Mouse (Mus musculus) testis, adult 2 months (tissue): ENCODE measurements around the gene Tap2. TPM values are rescaled to one million over a fixed set of nuclear protein-coding genes. Genes with fewer than 3 reads are reported as not detected.
"Not testable (repeated sequence)": the region's sequence is repeated elsewhere in the genome, so short reads cannot be mapped to it uniquely, and the experiment has no call there.

Experiments
- H3K27ac ChIP-seq: fragments of 200-500 bp; 2 replicates; pipeline ENCODE4 v1.5.1; 2012; ENCODE audit warnings: low read depth, low read length; ENCODE audit not compliant: control insufficient read depth, insufficient read depth
- H3K27me3 ChIP-seq: fragments of 200-500 bp; 2 replicates; pipeline ENCODE4 v1.6.1; 2012; ENCODE audit warnings: mild to moderate bottlenecking, low read length, moderate library complexity; ENCODE audit not compliant: control insufficient read depth, insufficient read depth
- H3K36me3 ChIP-seq: fragments of 200-500 bp; 2 replicates; pipeline ENCODE4 v1.6.1; 2012; ENCODE audit warnings: mild to moderate bottlenecking, low read length; ENCODE audit not compliant: control insufficient read depth, insufficient read depth
- H3K4me1 ChIP-seq: fragments of 200-500 bp; 2 replicates; pipeline ENCODE4 v1.6.1; 2012; ENCODE audit warnings: low read length; ENCODE audit not compliant: control insufficient read depth, insufficient read depth
- H3K4me3 ChIP-seq: fragments of 200-500 bp; 2 replicates; pipeline ENCODE4 v1.5.1; 2012; ENCODE audit warnings: low read depth, mild to moderate bottlenecking, low read length, moderate library complexity, mixed read lengths; ENCODE audit not compliant: control insufficient read depth
- CTCF ChIP-seq: fragments of 200-500 bp; IDR thresholded peaks from 2 replicates; pipeline ENCODE4 v1.5.1; 2012; ENCODE audit warnings: low read depth, mild to moderate bottlenecking, inconsistent platforms, low read length, moderate library complexity; ENCODE audit not compliant: control insufficient read depth, insufficient read depth, insufficient replicate concordance
- POLR2A ChIP-seq: fragments of 200-500 bp; IDR thresholded peaks from 2 replicates; pipeline ENCODE4 v1.6.1; 2012; ENCODE audit warnings: low read depth, mild to moderate bottlenecking, inconsistent platforms, low read length, moderate library complexity; ENCODE audit not compliant: control insufficient read depth
- polyA plus RNA-seq: library from polyadenylated mRNA; depleted of rRNA; stranded (reverse); fragments of >200 nt; gene quantifications from 2 replicates; pipeline ENCODE4 v1.2.3, GENCODE M21; 2012

The Tap2 gene
- polyA plus RNA-seq, 1 experiment: 1.3 TPM

DNA sequence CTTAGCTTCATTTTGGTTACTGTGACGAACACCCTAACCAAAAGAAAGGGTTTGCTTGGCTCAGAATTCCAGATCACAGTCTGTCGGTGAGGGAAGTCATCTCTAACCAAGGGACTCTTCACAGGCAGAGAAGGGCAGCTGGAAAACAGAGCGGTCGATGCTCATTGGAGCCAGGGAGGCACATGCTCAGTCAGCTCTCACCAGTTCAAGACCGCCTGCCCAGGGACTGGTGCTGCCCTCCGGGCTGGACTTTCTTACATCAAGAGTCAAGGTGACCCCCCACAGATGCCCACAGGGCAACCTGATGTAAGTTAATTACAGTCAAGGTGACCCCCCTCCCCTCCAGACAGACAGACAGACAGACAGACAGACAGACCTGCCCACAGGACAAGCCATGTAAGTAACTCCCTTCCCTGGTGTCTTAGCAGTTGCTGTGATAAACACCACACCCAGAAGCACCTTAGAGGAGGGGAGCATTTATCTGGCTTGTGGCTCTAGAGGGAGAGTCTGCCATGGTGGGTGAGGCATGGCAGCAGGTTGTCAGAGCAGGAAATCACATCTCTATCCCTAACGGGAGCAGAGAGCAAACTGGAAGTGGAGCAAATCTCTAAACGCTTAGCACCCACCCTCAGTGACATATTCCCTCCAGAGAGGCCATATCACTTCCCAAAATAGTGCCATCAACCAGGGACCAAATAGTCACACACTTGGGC is 14.0 kb downstream of the Tap2 start:
- H3K4me1 ChIP-seq: peaks cover 9% of the 10 kb centered on the region
- TF ChIP-seq CTCF (no peak), POLR2A (no peak)

DNA sequence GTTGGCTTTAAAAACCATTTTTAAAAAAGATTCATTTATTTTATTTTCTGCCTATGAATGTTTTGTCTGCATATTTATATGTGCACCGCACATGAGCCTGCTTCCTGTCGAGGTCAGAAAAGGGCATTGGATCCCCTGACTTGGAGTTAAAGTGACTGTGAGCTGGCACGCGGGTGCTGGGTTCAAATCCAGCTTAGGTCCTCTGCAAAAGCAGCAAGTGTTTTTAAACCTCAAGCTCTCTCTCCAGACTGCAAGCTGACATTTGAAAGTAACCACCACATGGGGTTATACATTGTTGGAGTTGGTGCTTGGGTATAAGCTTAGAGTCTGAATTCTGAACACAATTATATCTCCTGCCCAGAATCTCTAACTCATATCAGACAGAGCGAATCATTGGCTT is 14.7 kb downstream of the Tap2 start:
- Histone ChIP-seq H3K36me3 (no peaks in the 10 kb centered on the region), H3K27me3 (no peaks in the 10 kb centered on the region; the same call in 1 of the 2 replicates), H3K27ac (no peak overlapping the region), H3K4me3 (no peak overlapping the region), H3K4me1 (peaks cover 9% of the 10 kb centered on the region)
- TF ChIP-seq POLR2A (no peak), CTCF (no peak)

More for the DNA sequence above, 14.0 kb downstream of the Tap2 start:
- H3K27me3 ChIP-seq: no peaks in the 10 kb centered on the region; the same call in 1 of the 2 replicates
- no peaks in the 10 kb centered on the region for H3K36me3 ChIP-seq
- no peak overlapping the region for H3K27ac ChIP-seq
- H3K4me3 ChIP-seq: no peak overlapping the region

- H3K4me3 ChIP-seq: no peak overlapping the region
- no peaks in the 10 kb centered on the region for H3K36me3 ChIP-seq
- H3K27ac ChIP-seq: no peak overlapping the region
- peaks cover 9% of the 10 kb centered on the region for H3K4me1 ChIP-seq
- TF ChIP-seq POLR2A (no peak), CTCF (no peak)
- no peaks in the 10 kb centered on the region; the same call in 1 of the 2 replicates for H3K27me3 ChIP-seq
Observed at GRCm38 (mm10) chr17:34218675-34219074, 15.3 kb downstream of the Tap2 start.

DNA sequence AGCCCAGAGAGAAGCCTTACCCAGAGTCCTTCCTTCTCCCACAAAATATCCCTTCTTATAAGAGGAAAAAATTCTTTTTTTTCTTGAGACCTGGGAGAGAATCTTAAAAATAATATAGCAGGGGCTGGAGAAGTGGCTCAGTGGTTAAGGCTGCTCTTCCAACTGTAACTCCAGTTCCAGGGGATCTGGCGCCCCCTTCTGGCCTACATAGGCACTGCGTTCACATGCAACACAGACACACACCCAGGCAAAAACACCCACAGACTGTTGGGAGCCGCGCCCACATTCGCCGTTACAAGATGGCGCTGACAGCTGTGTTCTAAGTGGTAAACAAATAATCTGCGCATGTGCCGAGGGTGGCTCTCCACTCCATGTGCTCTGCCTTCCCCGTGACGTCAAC is 15.8 kb downstream of the Tap2 start:
- H3K27me3 ChIP-seq, H3K27ac ChIP-seq, H3K4me1 ChIP-seq, H3K4me3 ChIP-seq, H3K36me3 ChIP-seq: not testable (repeated sequence)
- peak; percentile 79; the same call in 1 of the 2 replicates for TF ChIP-seq CTCF

GRCm38 (mm10) chr17:34219801-34220200 is 16.5 kb downstream of the Tap2 start:
- H3K4me3 ChIP-seq, H3K36me3 ChIP-seq, H3K27ac ChIP-seq, H3K4me1 ChIP-seq, H3K27me3 ChIP-seq: not testable (repeated sequence)

DNA sequence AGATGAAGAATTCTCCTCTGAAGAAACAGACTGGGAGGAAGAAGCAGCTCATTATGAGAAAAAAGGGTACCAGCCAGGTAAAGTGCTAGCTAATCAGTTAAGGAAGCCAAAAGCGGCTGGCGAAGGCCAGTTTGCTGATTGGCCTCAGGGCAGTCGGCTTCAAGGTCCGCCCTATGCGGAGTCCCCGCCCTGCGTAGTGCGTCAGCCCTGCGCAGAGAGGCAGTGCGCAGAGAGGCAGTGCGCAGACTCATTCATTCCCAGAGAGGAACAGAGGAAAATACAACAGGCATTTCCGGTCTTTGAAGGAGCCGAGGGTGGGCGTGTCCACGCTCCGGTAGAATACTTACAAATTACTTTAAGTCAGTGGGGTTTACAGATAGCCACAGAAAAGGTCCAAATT is 17.1 kb downstream of the Tap2 start:
- H3K27me3 ChIP-seq, H3K36me3 ChIP-seq, H3K4me1 ChIP-seq, H3K27ac ChIP-seq, H3K4me3 ChIP-seq: not testable (repeated sequence)

- TF ChIP-seq CTCF (no peak), POLR2A (no peak)
- H3K36me3 ChIP-seq: no peaks in the 10 kb centered on the region
- H3K4me1 ChIP-seq: no peaks in the 10 kb centered on the region
Observed at GRCm38 (mm10) chr17:34224816-34225215, 21.5 kb downstream of the Tap2 start.

GRCm38 (mm10) chr17:34225426-34225825 is 22.1 kb downstream of the Tap2 start:
- no peaks in the 10 kb centered on the region for H3K4me1 ChIP-seq
- no peak overlapping the region for H3K4me3 ChIP-seq
- TF ChIP-seq CTCF: no peak
- no peak for TF ChIP-seq POLR2A
- H3K36me3 ChIP-seq: no peaks in the 10 kb centered on the region
- H3K27me3 ChIP-seq: no peaks in the 10 kb centered on the region
- H3K27ac ChIP-seq: no peak overlapping the region

More at GRCm38 (mm10) chr17:34224816-34225215, 21.5 kb downstream of the Tap2 start:
- Histone ChIP-seq H3K4me3 (no peak overlapping the region), H3K27me3 (no peaks in the 10 kb centered on the region), H3K27ac (no peak overlapping the region)

- not testable (repeated sequence) for H3K4me3 ChIP-seq, H3K36me3 ChIP-seq, H3K4me1 ChIP-seq, H3K27me3 ChIP-seq, H3K27ac ChIP-seq
Observed at GRCm38 (mm10) chr17:34225911-34226310, 22.6 kb downstream of the Tap2 start.

DNA sequence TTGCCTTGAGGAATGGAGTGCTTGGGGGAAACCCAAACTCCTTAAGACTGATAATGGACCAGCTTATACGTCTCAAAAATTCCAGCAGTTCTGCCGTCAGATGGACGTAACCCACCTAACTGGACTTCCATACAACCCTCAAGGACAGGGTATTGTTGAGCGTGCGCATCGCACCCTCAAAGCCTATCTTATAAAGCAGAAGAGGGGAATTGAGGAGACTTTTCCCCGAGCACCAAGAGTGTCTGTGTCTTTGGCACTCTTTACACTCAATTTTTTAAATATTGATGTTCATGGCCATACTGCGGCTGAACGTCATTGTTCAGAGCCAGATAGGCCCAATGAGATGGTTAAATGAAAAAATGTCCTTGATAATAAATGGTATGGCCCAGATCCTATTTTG is 27.6 kb downstream of the Tap2 start:
- H3K27ac ChIP-seq, H3K4me1 ChIP-seq, H3K27me3 ChIP-seq, H3K36me3 ChIP-seq, H3K4me3 ChIP-seq: not testable (repeated sequence)

DNA sequence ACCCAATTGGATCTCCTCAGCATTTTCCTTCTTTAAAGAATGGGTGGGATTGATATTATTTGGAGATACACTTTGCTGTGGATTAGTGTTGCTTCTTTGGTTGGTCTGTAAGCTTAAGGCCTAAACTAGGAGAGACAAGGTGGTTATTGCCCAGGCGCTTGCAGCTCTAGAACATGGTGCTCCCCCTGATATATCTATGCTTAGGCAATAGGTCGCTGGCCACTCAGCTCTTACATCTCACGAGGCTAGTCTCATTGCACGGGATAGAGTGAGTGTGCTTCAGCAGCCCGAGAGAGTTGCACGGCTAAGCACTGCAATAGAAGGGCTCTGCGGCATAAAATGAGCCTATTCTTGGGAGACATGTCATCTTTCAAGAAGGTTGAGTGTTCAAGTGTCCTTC is 28.7 kb downstream of the Tap2 start:
- not testable (repeated sequence) for H3K4me1 ChIP-seq, H3K27ac ChIP-seq, H3K27me3 ChIP-seq, H3K4me3 ChIP-seq, H3K36me3 ChIP-seq
